Mouse (Mus musculus): ENCODE results near the gene Tubb2b. TPM values are rescaled to one million over a fixed set of nuclear protein-coding genes. Genes with fewer than 3 reads are reported as not detected.

Gene Tubb2b
- polyA plus RNA-seq, 1 experiment from 2014 or later = 344 TPM

DNA sequence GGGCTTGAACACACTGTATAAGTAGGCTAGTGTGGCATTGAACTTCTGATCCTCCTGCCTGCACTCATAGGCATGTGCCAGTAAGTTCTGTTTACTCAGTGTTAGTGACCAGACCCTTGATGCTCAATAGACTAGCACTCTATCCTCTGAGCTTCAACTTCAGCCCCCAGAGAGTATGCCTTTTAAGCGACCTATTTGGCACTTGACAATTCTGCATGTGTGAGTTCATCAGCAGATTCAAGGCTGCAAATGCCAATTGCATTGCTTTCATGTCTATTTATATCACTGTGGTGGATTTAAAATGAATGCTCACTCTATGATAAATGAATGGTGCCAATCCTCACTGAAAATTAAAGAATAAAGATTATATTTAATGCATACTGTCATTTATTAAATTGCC is 24.9 kb downstream of the Tubb2b start:
- H3K36me3 ChIP-seq (ENCODE audit: control insufficient read depth, insufficient read depth, low read length) = no peaks in the 10 kb centered on the region
- H3K27me3 ChIP-seq (ENCODE audit: control insufficient read depth, insufficient read depth, low read length) = no peaks in the 10 kb centered on the region
- 72% methylated on average over 1 of the region's 1 CpGs for WGBS
- ATAC-seq (ENCODE audit: insufficient read depth, low FRiP score, low TSS enrichment) (no peak), DNase-seq (ENCODE audit: low spot score) (no peak)
- no peak overlapping the region for H3K4me2 ChIP-seq (ENCODE audit: low read depth)
- H3K4me3 ChIP-seq (ENCODE audit: low read depth, low read length) = no peak overlapping the region
- H3K4me1 ChIP-seq (ENCODE audit: control insufficient read depth, insufficient read depth, low read length) = no peaks in the 10 kb centered on the region
- H3K27ac ChIP-seq (ENCODE audit: low read depth, low read length) = no peak overlapping the region
- H3K9me3 ChIP-seq (ENCODE audit: control insufficient read depth, low read length) = no peaks in the 10 kb centered on the region
- H3K9ac ChIP-seq (ENCODE audit: low read length) = no peak overlapping the region

DNA sequence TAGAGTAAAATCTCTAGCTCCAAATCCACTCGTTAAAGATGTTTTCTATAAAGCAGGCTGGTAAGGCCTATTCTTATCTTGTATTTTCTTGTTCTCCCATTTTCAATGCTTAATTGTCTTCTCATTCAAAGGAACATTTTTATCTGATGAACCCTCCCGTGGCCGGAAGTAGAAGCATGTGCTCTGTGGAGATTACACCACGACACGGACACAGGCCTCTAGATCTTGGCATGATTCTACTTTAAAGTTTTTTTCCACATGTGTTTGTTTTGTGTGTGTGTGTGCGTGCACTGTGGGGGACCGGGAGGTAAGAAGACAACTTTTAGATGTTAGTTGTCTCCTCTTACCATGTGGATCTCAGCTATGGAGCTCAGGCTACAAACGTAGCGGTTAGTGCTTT is 28.4 kb downstream of the Tubb2b start:
- Histone ChIP-seq H3K4me1 (ENCODE audit: control insufficient read depth, insufficient read depth, low read length) (no peaks in the 10 kb centered on the region), H3K4me3 (ENCODE audit: low read depth, low read length) (no peak overlapping the region), H3K9ac (ENCODE audit: low read length) (no peak overlapping the region), H3K27me3 (ENCODE audit: control insufficient read depth, insufficient read depth, low read length) (no peaks in the 10 kb centered on the region), H3K36me3 (ENCODE audit: control insufficient read depth, insufficient read depth, low read length) (no peaks in the 10 kb centered on the region), H3K27ac (ENCODE audit: low read depth, low read length) (no peak overlapping the region), H3K9me3 (ENCODE audit: control insufficient read depth, low read length) (no peaks in the 10 kb centered on the region), H3K4me2 (ENCODE audit: low read depth) (no peak overlapping the region)
- 88% methylated on average over 9 of the region's 9 CpGs for WGBS
- ATAC-seq (ENCODE audit: insufficient read depth, low FRiP score, low TSS enrichment) (no peak), DNase-seq (ENCODE audit: low spot score) (no peak)

DNA sequence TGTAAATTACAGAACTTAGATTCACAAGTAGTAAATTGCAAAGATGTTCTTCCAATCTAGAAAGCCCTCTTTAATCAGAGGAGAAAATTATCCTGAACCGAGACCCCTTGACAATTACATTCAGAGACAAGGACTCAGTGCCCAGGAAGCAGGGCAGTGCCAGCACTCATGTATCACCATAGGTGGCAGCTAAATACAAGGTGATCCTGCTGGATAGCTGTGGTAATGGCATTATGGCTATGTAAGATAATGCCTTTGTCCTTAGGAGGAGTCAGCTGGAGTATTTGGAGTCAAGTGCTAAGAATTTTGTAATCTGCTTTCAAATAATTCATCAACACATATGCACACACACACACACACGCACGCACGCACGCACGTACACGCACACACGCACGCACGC is 29.0 kb downstream of the Tubb2b start:
- no peaks in the 10 kb centered on the region for H3K4me1 ChIP-seq (ENCODE audit: control insufficient read depth, insufficient read depth, low read length)
- H3K9me3 ChIP-seq (ENCODE audit: control insufficient read depth, low read length) = no peaks in the 10 kb centered on the region
- no peak overlapping the region for H3K4me2 ChIP-seq (ENCODE audit: low read depth)
- no peaks in the 10 kb centered on the region for H3K36me3 ChIP-seq (ENCODE audit: control insufficient read depth, insufficient read depth, low read length)
- DNase-seq (ENCODE audit: low spot score) (no peak), ATAC-seq (ENCODE audit: insufficient read depth, low FRiP score, low TSS enrichment) (no peak)
- H3K4me3 ChIP-seq (ENCODE audit: low read depth, low read length) = no peak overlapping the region
- 96% methylated on average over 10 of the region's 10 CpGs for WGBS
- no peak overlapping the region for H3K9ac ChIP-seq (ENCODE audit: low read length)
- no peaks in the 10 kb centered on the region for H3K27me3 ChIP-seq (ENCODE audit: control insufficient read depth, insufficient read depth, low read length)
- H3K27ac ChIP-seq (ENCODE audit: low read depth, low read length) = no peak overlapping the region

- Histone ChIP-seq H3K4me3 (ENCODE audit: low read depth, low read length) (no peak overlapping the region), H3K4me2 (ENCODE audit: low read depth) (no peak overlapping the region), H3K4me1 (ENCODE audit: control insufficient read depth, insufficient read depth, low read length) (no peaks in the 10 kb centered on the region), H3K27me3 (ENCODE audit: control insufficient read depth, insufficient read depth, low read length) (no peaks in the 10 kb centered on the region), H3K9ac (ENCODE audit: low read length) (no peak overlapping the region), H3K36me3 (ENCODE audit: control insufficient read depth, insufficient read depth, low read length) (no peaks in the 10 kb centered on the region), H3K9me3 (ENCODE audit: control insufficient read depth, low read length) (no peaks in the 10 kb centered on the region), H3K27ac (ENCODE audit: low read depth, low read length) (no peak overlapping the region)
- ATAC-seq (ENCODE audit: insufficient read depth, low FRiP score, low TSS enrichment) (no peak), DNase-seq (ENCODE audit: low spot score) (no peak)
- 90% methylated on average over 3 of the region's 3 CpGs for WGBS
Observed at GRCm38 (mm10) chr13:34100733-34101132, 29.5 kb downstream of the Tubb2b start.

- DNase-seq (ENCODE audit: low spot score) (no peak), ATAC-seq (ENCODE audit: insufficient read depth, low FRiP score, low TSS enrichment) (0 out of 2 replicates have a peak, but pooled peaks have one; percentile 43)
- H3K9me3 ChIP-seq (ENCODE audit: control insufficient read depth, low read length) = no peaks in the 10 kb centered on the region
- no peaks in the 10 kb centered on the region for H3K36me3 ChIP-seq (ENCODE audit: control insufficient read depth, insufficient read depth, low read length)
- H3K27me3 ChIP-seq (ENCODE audit: control insufficient read depth, insufficient read depth, low read length) = no peaks in the 10 kb centered on the region
- no peak overlapping the region for H3K27ac ChIP-seq (ENCODE audit: low read depth, low read length)
- H3K9ac ChIP-seq (ENCODE audit: low read length) = no peak overlapping the region
- WGBS = 73% methylated on average over 3 of the region's 3 CpGs
- no peak overlapping the region for H3K4me3 ChIP-seq (ENCODE audit: low read depth, low read length)
- H3K4me1 ChIP-seq (ENCODE audit: control insufficient read depth, insufficient read depth, low read length) = no peaks in the 10 kb centered on the region
- no peak overlapping the region for H3K4me2 ChIP-seq (ENCODE audit: low read depth)
Observed at GRCm38 (mm10) chr13:34097086-34097485, 33.2 kb downstream of the Tubb2b start.

GRCm38 (mm10) chr13:34096455-34096854 is 33.8 kb downstream of the Tubb2b start:
- Histone ChIP-seq H3K4me2 (ENCODE audit: low read depth) (0 out of 2 replicates have a peak overlapping the region, but pooled peaks have one; percentile 5), H3K27ac (ENCODE audit: low read depth, low read length) (peak overlapping the region; percentile 44; the same call in 1 of the 2 replicates), H3K9ac (ENCODE audit: low read length) (no peak overlapping the region), H3K4me3 (ENCODE audit: low read depth, low read length) (no peak overlapping the region), H3K4me1 (ENCODE audit: control insufficient read depth, insufficient read depth, low read length) (no peaks in the 10 kb centered on the region), H3K27me3 (ENCODE audit: control insufficient read depth, insufficient read depth, low read length) (no peaks in the 10 kb centered on the region), H3K36me3 (ENCODE audit: control insufficient read depth, insufficient read depth, low read length) (no peaks in the 10 kb centered on the region), H3K9me3 (ENCODE audit: control insufficient read depth, low read length) (no peaks in the 10 kb centered on the region)
- ATAC-seq (ENCODE audit: insufficient read depth, low FRiP score, low TSS enrichment) (peak; percentile 62), DNase-seq (ENCODE audit: low spot score) (no peak)
- 71% methylated on average over 4 of the region's 4 CpGs for WGBS

DNA sequence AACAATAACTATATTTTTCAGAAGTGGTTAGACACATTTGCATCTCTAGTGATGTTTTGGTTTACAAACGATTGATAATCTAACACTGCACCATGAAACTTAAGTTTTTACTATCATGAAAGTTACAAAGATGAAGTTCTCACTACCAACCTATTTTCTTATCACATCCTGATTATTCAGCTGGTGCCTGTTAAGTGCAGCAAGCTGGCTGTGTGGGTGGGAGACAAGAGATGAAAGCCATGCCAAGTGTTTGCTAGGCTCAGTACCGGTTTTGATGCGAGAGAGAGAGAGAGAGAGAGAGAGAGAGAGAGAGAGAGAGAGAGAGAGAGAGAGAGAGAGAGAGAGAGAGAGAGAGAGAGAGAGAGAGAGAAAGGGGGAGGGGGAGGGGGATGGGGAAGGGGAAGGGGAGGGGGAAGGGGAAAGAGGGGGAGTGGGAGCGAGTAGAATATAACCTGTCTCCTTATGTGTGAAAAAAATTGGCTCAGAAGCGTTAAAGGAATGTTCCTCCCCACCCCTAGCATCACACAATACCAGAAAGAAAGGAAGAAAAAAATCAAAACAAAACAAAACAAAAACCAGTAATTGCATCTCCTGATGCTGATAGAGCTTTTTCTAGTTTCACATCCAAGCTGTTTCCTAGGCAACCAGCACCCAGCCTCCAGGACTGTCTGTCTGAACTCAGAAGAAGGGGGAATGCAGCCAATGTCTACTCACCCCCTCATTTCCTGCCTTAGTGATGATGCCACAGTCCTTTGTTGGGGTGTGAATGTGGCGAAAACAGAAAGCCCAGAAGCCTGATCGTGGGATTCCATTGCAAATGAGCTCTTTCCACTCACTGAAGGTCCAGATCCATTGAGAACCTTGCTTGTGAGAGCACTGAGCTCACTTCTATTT is 34.5 kb downstream of the Tubb2b start:
- peak; percentile 53 for DNase-seq (ENCODE audit: low spot score)
- H3K9ac ChIP-seq (ENCODE audit: low read length) = no peak overlapping the region
- H3K4me2 ChIP-seq (ENCODE audit: low read depth) = 0 out of 2 replicates have a peak overlapping the region, but pooled peaks have one; percentile 5
- no peak overlapping the region for H3K4me3 ChIP-seq (ENCODE audit: low read depth, low read length)
- H3K27me3 ChIP-seq (ENCODE audit: control insufficient read depth, insufficient read depth, low read length) = no peaks in the 10 kb centered on the region
- 41% methylated on average over 5 of the region's 7 CpGs for WGBS
- peak; percentile 94 for ATAC-seq (ENCODE audit: insufficient read depth, low FRiP score, low TSS enrichment)
- H3K36me3 ChIP-seq (ENCODE audit: control insufficient read depth, insufficient read depth, low read length) = no peaks in the 10 kb centered on the region
- H3K4me1 ChIP-seq (ENCODE audit: control insufficient read depth, insufficient read depth, low read length) = no peaks in the 10 kb centered on the region
- H3K9me3 ChIP-seq (ENCODE audit: control insufficient read depth, low read length) = no peaks in the 10 kb centered on the region
- H3K27ac ChIP-seq (ENCODE audit: low read depth, low read length) = 0 out of 2 replicates have a peak overlapping the region, but pooled peaks have one; percentile 44

GRCm38 (mm10) chr13:34089358-34089757 is 40.9 kb downstream of the Tubb2b start:
- Histone ChIP-seq H3K4me2 (ENCODE audit: low read depth) (no peak overlapping the region), H3K36me3 (ENCODE audit: control insufficient read depth, insufficient read depth, low read length) (no peaks in the 10 kb centered on the region), H3K4me3 (ENCODE audit: low read depth, low read length) (no peak overlapping the region), H3K9me3 (ENCODE audit: control insufficient read depth, low read length) (no peaks in the 10 kb centered on the region), H3K27me3 (ENCODE audit: control insufficient read depth, insufficient read depth, low read length) (no peaks in the 10 kb centered on the region), H3K27ac (ENCODE audit: low read depth, low read length) (no peak overlapping the region), H3K9ac (ENCODE audit: low read length) (no peak overlapping the region), H3K4me1 (ENCODE audit: control insufficient read depth, insufficient read depth, low read length) (0 out of 2 replicates have a peak, but pooled peaks cover 3% of the 10 kb centered on the region)
- ATAC-seq (ENCODE audit: insufficient read depth, low FRiP score, low TSS enrichment) (no peak), DNase-seq (ENCODE audit: low spot score) (no peak)
- 77% methylated on average over 3 of the region's 3 CpGs for WGBS

GRCm38 (mm10) chr13:34088871-34089288 is 41.4 kb downstream of the Tubb2b start:
- no peak overlapping the region for H3K9ac ChIP-seq (ENCODE audit: low read length)
- H3K4me2 ChIP-seq (ENCODE audit: low read depth) = no peak overlapping the region
- H3K27me3 ChIP-seq (ENCODE audit: control insufficient read depth, insufficient read depth, low read length) = no peaks in the 10 kb centered on the region
- peak overlapping the region; percentile 37; the same call in 1 of the 2 replicates for H3K27ac ChIP-seq (ENCODE audit: low read depth, low read length)
- H3K4me3 ChIP-seq (ENCODE audit: low read depth, low read length) = no peak overlapping the region
- H3K36me3 ChIP-seq (ENCODE audit: control insufficient read depth, insufficient read depth, low read length) = no peaks in the 10 kb centered on the region
- H3K4me1 ChIP-seq (ENCODE audit: control insufficient read depth, insufficient read depth, low read length) = 0 out of 2 replicates have a peak, but pooled peaks cover 3% of the 10 kb centered on the region
- WGBS = 69% methylated on average over 7 of the region's 7 CpGs
- DNase-seq (ENCODE audit: low spot score) = peak; percentile 48
- peak; percentile 74 for ATAC-seq (ENCODE audit: insufficient read depth, low FRiP score, low TSS enrichment)
- no peaks in the 10 kb centered on the region for H3K9me3 ChIP-seq (ENCODE audit: control insufficient read depth, low read length)
